Mouse (Mus musculus) adipocyte (in vitro differentiated cells): ENCODE data around the gene Ank3.

Experiments used
- DNase-seq: peaks from one replicate; pipeline ENCODE4 v3.0.0-alpha.2; 2016; ENCODE audit warnings: low spot score

Gene Ank3

DNA sequence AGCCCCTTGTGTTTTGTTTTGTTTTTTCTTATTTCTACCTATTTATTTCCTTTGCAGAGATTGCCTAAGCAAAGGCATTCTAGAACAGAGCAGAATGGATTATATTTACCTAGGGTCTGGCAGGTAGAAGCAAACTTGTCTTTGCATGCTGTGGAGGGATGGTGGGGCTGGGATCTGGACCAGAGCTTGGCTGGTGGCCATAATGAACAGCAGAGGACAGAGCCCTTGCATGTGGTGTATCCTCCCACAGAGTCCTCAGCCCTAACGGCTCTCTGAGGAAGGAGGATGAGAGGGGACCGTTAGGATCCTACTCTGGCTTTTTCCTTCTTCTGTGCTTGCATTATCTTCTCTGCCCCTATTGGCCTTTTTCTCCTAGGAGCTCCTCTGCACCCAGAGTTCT, 79.1 kb downstream of the Ank3 start:
- DNase-seq, result no peak

DNA sequence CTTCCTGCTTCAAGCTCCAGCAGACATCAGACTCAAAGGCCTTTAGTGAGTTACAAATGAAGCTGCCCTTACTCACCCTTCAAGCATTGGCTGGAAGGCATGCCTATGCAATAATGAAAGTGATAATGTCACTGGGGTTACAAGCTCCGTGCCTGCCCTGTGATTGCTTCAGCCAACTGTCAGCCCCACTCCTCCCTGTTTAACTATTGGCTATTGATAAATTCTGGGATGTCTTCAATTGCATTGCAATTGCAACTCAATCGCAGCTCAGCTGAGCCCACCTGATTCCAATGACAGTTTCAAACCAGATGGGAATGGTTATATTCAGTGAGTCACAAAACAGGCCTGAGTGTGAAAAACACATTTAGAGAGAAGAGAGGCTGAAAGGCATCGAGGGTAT, 80.3 kb downstream of the Ank3 start:
- DNase-seq, result no peak

GRCm38 (mm10) chr10:69485191-69485786, 86.7 kb downstream of the Ank3 start:
- DNase-seq, result no peak

DNA sequence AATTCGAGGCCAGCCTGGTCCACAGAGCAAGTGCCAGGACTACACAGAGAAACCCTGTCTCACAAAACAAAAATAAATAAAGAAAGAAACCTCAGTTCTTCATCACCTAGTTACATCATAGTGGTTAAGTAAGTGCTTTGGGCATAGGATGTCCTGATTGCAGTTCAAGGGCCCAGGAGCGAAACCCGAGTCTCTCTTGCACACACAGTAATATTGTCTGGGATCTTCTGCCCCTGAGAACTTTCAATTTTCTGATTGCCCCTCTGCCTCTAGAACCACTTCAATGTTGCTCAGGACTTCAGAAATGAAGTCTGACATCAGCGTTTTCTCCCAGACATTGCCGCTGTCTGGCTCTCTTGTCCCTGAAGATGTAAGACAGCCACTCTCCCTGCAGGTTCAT, 91.6 kb downstream of the Ank3 start:
- no peak for DNase-seq

DNA sequence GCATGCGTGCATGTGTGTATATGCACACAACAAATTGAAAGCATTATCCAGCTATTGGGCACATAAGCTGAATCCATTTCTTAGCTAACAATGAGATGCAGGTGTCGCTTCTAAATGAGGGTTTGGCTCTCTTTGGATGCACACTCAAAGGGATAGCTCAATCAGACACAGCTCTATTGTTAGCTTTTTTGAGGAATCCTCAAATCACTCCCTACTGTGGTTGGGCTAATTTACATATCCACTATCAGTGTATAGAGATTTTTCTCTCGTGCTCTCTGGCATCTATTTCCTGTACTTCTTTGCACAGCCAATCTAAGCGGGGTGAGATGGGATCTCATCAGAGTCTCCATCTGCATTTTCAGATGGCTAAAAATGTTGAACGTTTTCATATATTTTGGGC, 93.4 kb downstream of the Ank3 start:
- no peak for DNase-seq

- DNase-seq, result no peak
These were observed 98.8 kb downstream of the Ank3 start for GRCm38 (mm10) chr10:69497382-69497781.

GRCm38 (mm10) chr10:69500171-69500860, 101.7 kb downstream of the Ank3 start:
- no peak for DNase-seq

DNA sequence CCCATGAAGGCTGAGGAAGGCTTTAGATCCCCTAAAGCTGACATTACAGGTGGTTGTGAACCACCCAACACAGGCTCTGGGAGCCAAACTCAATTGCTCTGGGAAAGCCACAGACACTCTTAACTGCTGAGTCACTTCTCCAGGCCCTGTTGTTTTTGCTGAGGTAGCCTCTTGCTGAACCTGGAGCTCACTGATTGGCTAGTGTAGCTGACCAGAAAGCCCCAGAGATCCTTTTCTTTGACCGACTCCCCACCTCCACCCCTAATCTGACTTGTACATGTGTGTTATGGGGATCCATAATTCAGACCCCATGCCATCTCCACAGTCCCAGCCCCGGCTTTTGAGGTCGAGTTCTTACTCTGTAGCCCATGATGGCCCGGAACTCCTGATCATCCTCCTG, 105.2 kb downstream of the Ank3 start:
- DNase-seq, result no peak

DNA sequence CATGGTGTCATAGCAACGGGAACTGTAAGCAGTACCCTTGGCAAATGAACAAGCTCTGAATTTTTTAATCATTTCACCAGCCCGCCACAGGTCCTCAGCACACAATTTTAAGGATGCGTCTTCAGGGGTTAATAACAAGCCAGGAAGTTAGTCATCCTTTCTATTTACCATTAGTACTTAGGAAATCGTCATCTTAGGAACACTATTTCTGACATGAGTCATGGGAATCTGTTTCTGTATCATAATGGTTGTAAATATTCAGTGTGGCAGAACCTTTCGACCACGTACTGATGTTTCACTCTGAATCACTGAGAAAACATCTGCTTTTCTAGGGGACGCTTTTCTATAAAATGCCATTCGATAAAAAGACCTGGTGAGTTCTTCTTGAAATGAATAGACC, 109.1 kb downstream of the Ank3 start:
- no peak for DNase-seq

- no peak for DNase-seq
These were observed 111.8 kb downstream of the Ank3 start for GRCm38 (mm10) chr10:69510392-69510791.

- peak; percentile 37 for DNase-seq
These were observed 112.7 kb downstream of the Ank3 start for GRCm38 (mm10) chr10:69511234-69511633.

DNA sequence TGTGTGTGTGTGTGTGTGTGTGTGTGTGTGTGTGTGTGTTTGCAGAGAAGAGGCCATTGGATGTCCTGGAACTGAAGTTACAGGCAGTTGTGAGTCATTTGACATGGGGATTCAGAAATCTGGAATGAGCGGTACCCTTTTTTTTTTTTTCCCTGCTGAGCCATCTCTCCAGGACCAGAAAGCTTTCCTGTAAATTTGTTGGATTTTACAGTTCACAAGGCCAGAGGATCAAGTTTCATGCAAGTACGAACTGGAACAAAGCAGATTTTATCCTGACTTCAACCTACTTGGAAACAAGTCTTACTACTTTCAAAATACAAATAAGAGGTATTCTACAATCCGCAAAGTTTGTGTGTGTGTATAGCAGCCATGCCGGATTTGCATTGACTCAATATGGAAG, 123.4 kb downstream of the Ank3 start:
- DNase-seq, result peak; percentile 36

- peak; percentile 7 for DNase-seq
These were observed 124.6 kb downstream of the Ank3 start for GRCm38 (mm10) chr10:69523202-69523601.

GRCm38 (mm10) chr10:69527318-69527717, 128.7 kb downstream of the Ank3 start:
- DNase-seq, result no peak

DNA sequence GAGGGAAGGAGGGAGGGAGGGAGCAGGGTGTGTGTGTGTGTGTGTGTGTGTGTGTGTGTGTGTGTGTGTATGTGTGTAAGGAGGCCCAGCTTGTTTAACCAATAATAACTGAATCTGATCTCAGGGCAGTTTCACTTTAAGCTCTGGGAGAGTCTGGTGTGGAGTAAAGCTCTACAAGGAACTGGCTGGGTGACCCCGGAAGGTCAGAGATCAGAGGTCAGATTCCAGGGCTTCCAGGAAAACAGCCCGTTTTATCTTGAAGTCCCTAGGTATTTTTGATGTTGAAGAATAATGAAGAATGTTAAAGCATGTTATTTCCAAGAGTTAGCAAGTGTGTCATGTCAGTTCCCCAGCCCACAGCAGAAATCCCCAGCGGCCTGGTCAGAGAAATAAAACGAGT, 130.2 kb downstream of the Ank3 start:
- no peak for DNase-seq

DNA sequence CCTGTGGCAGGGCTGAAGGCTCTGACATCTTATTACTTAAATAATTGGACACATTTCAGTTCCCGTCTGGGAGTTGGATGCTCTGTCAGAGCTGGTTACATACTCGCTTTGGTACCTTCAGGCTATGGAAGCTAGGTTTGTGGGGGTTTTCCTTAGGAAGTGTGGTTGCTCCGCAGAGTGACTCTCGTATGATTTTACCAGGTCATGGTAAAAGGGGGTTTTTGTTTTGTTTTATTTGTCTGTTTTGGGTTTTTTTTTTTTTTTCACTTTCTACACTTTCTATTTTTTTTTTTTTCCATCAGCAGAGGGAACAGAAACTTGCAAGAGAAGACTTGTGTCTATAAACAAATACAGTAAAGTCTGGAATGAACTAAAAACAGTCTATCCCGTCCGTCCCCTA, 131.8 kb downstream of the Ank3 start:
- no peak for DNase-seq

GRCm38 (mm10) chr10:69531569-69531968, 133.0 kb downstream of the Ank3 start:
- no peak for DNase-seq

- DNase-seq, result no peak
These were observed 133.7 kb downstream of the Ank3 start for GRCm38 (mm10) chr10:69532169-69532730.

DNA sequence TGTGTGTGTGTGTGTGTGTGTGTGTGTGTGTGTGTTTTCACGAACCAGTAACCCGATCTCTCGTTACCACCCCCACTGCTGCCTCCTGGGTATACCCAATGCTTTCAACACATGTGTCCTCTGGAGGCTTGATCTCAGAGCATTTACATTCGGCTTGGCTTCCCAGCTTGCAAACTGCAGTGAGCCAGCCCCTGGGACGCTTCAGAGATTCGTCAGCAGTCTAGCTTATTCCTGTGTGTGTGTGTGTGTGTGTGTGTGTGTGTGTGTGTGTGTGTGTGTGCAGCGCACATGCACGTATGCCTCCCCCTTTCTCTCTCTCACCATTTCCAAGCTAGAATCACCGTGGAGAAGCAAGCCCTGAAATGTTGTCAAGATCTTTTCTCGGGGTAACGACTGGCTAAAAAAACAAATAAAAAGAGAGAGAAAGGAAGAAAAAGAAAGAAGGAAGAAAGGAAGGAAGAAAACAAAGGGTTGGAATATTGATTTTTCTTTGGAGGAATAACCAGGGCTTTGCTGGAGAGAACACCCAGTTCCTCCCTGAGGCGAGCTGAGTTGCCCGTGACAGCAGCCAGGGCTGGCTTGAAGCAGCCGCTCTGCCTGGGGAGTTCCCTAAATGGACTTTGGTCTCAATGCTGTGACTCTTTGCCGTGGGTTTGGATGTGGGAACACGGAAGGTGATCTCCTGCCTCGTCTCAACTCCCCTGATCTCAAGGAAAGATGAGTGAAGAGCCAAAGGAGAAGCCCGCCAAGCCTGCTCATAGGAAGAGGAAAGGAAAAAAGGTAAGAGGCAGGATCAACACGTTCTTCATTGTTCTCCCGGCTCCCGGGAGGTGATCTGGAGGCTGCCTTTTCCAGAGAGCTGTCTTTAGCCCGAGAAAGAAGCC, 135.2 kb downstream of the Ank3 start:
- peak; percentile 48 for DNase-seq

DNA sequence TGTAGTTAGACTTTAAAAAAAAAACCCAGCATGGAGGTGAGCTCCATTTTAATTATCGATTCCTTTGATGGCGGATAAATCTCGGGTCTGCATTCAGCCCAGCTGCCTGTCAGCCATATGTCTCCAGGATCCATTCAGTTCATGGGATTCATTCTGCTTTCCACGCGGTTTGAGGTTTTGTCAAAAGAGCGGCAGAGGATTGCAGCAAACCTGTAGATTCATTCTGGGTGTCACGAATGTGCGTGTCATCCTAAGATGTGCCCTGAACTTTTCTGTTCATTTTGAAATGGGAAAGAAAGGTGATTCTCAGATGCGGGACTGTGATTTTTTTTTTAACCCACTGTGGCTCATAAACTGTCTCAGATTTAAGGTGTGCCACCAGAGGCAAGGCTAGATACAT, 136.1 kb downstream of the Ank3 start:
- no peak for DNase-seq

- peak; percentile 21 for DNase-seq
These were observed 136.8 kb downstream of the Ank3 start for GRCm38 (mm10) chr10:69535123-69535930.

DNA sequence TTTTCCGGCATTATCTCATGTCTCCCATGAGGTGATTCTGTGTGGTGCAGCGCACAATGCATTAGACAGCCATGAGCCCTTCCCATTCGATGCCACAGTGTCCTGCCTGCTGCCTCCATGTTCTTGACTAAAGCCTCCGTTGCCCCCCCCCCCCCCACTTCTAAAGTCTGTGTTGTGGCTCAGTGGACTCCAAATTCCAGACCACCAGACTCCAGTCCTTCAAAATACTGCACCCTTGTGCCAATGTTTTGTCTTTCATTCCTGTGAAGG, 137.3 kb downstream of the Ank3 start:
- DNase-seq, result no peak
